Mouse (Mus musculus): ENCODE measurements around the gene Slc35e3. TPM values are rescaled to one million over a fixed set of nuclear protein-coding genes. Genes with fewer than 3 reads are reported as not detected.
"Not testable (repeated sequence)": the region's sequence is repeated elsewhere in the genome, so short reads cannot be mapped to it uniquely, and the experiment has no call there.

Gene Slc35e3
- total and polyA plus RNA-seq, 2 experiments from 2014 or later = 24.4 to 31.0 TPM

GRCm38 (mm10) chr10:117724804-117725361 lies 21.3 kb downstream of the Slc35e3 start:
- Histone ChIP-seq H3K9ac (replicated peaks; ENCODE audit: low read length, poor library complexity, severe bottlenecking) (no peak overlapping the region), H3K4me2 (ENCODE audit: low read depth, low read length, poor library complexity, severe bottlenecking) (no peak overlapping the region), H3K27ac (ENCODE audit: low read depth, low read length) (no peak overlapping the region), H3K9me3 (ENCODE audit: low read length) (no peaks in the 10 kb centered on the region), H3K36me3 (ENCODE audit: insufficient read depth, low read length) (no peaks in the 10 kb centered on the region), H3K27me3 (ENCODE audit: insufficient read depth, low read length) (no peaks in the 10 kb centered on the region), H3K4me3 (ENCODE audit: low read depth, low read length) (no peak overlapping the region), H3K4me1 (ENCODE audit: insufficient read depth, low read length) (no peaks in the 10 kb centered on the region)
- ATAC-seq (ENCODE audit: low FRiP score) (no peak), DNase-seq (ENCODE audit: low spot score) (no peak)
- WGBS = 92% methylated on average over 3 of the region's 3 CpGs
- no peak for TF ChIP-seq CTCF (IDR thresholded peaks at IDR 0.05)

GRCm38 (mm10) chr10:117724136-117724718 lies 21.9 kb downstream of the Slc35e3 start:
- H3K4me3 ChIP-seq (ENCODE audit: low read depth, low read length) = no peak overlapping the region
- no peak overlapping the region for H3K4me2 ChIP-seq (ENCODE audit: low read depth, low read length, poor library complexity, severe bottlenecking)
- no peak for DNase-seq (ENCODE audit: low spot score)
- no peaks in the 10 kb centered on the region for H3K9me3 ChIP-seq (ENCODE audit: low read length)
- no peaks in the 10 kb centered on the region for H3K27me3 ChIP-seq (ENCODE audit: insufficient read depth, low read length)
- WGBS = 84% methylated on average over 5 of the region's 5 CpGs
- H3K4me1 ChIP-seq (ENCODE audit: insufficient read depth, low read length) = no peaks in the 10 kb centered on the region
- no peak overlapping the region for H3K27ac ChIP-seq (ENCODE audit: low read depth, low read length)
- TF ChIP-seq CTCF (IDR thresholded peaks at IDR 0.05) = no peak
- no peak for ATAC-seq (ENCODE audit: low FRiP score)
- no peaks in the 10 kb centered on the region for H3K36me3 ChIP-seq (ENCODE audit: insufficient read depth, low read length)
- H3K9ac ChIP-seq (replicated peaks; ENCODE audit: low read length, poor library complexity, severe bottlenecking) = no peak overlapping the region

- Histone ChIP-seq H3K4me3 (ENCODE audit: low read depth, low read length) (no peak overlapping the region), H3K4me2 (ENCODE audit: low read depth, low read length, poor library complexity, severe bottlenecking) (no peak overlapping the region), H3K36me3 (ENCODE audit: insufficient read depth, low read length) (no peaks in the 10 kb centered on the region), H3K27ac (ENCODE audit: low read depth, low read length) (no peak overlapping the region), H3K9ac (replicated peaks; ENCODE audit: low read length, poor library complexity, severe bottlenecking) (no peak overlapping the region), H3K4me1 (ENCODE audit: insufficient read depth, low read length) (no peaks in the 10 kb centered on the region), H3K27me3 (ENCODE audit: insufficient read depth, low read length) (no peaks in the 10 kb centered on the region), H3K9me3 (ENCODE audit: low read length) (no peaks in the 10 kb centered on the region)
- no peak for TF ChIP-seq CTCF (IDR thresholded peaks at IDR 0.05)
- 68% methylated on average over 19 of the region's 19 CpGs for WGBS
- ATAC-seq (ENCODE audit: low FRiP score) = no peak
- DNase-seq (ENCODE audit: low spot score) = no peak
Measured at GRCm38 (mm10) chr10:117718161-117719119, 27.7 kb downstream of the Slc35e3 start.

GRCm38 (mm10) chr10:117717583-117717982 lies 28.6 kb downstream of the Slc35e3 start:
- no peak overlapping the region for H3K9ac ChIP-seq (replicated peaks; ENCODE audit: low read length, poor library complexity, severe bottlenecking)
- ATAC-seq (ENCODE audit: low FRiP score) (no peak), DNase-seq (ENCODE audit: low spot score) (no peak)
- H3K4me2 ChIP-seq (ENCODE audit: low read depth, low read length, poor library complexity, severe bottlenecking) = no peak overlapping the region
- no peaks in the 10 kb centered on the region for H3K9me3 ChIP-seq (ENCODE audit: low read length)
- WGBS = 19% methylated on average over 4 of the region's 4 CpGs
- TF ChIP-seq CTCF (IDR thresholded peaks at IDR 0.05) = no peak
- H3K27ac ChIP-seq (ENCODE audit: low read depth, low read length) = no peak overlapping the region
- no peaks in the 10 kb centered on the region for H3K4me1 ChIP-seq (ENCODE audit: insufficient read depth, low read length)
- H3K36me3 ChIP-seq (ENCODE audit: insufficient read depth, low read length) = no peaks in the 10 kb centered on the region
- no peak overlapping the region for H3K4me3 ChIP-seq (ENCODE audit: low read depth, low read length)
- no peaks in the 10 kb centered on the region for H3K27me3 ChIP-seq (ENCODE audit: insufficient read depth, low read length)

- no peak for TF ChIP-seq CTCF (IDR thresholded peaks at IDR 0.05)
- ATAC-seq (ENCODE audit: low FRiP score) (no peak), DNase-seq (ENCODE audit: low spot score) (no peak)
- Histone ChIP-seq H3K27ac (ENCODE audit: low read depth, low read length) (no peak overlapping the region), H3K4me2 (ENCODE audit: low read depth, low read length, poor library complexity, severe bottlenecking) (no peak overlapping the region), H3K36me3 (ENCODE audit: insufficient read depth, low read length) (no peaks in the 10 kb centered on the region), H3K4me1 (ENCODE audit: insufficient read depth, low read length) (no peaks in the 10 kb centered on the region), H3K9ac (replicated peaks; ENCODE audit: low read length, poor library complexity, severe bottlenecking) (no peak overlapping the region), H3K9me3 (ENCODE audit: low read length) (no peaks in the 10 kb centered on the region), H3K4me3 (ENCODE audit: low read depth, low read length) (no peak overlapping the region), H3K27me3 (ENCODE audit: insufficient read depth, low read length) (no peaks in the 10 kb centered on the region)
- 91% methylated on average over 3 of the region's 3 CpGs for WGBS
Measured at GRCm38 (mm10) chr10:117716686-117717085, 29.5 kb downstream of the Slc35e3 start.

GRCm38 (mm10) chr10:117715654-117716053 lies 30.5 kb downstream of the Slc35e3 start:
- not testable (repeated sequence) for H3K36me3 ChIP-seq (ENCODE audit: insufficient read depth, low read length); H3K9ac ChIP-seq (replicated peaks; ENCODE audit: low read length, poor library complexity, severe bottlenecking); H3K4me1 ChIP-seq (ENCODE audit: insufficient read depth, low read length); H3K27ac ChIP-seq (ENCODE audit: low read depth, low read length); H3K9me3 ChIP-seq (ENCODE audit: low read length); H3K4me3 ChIP-seq (ENCODE audit: low read depth, low read length); H3K4me2 ChIP-seq (ENCODE audit: low read depth, low read length, poor library complexity, severe bottlenecking); ATAC-seq (ENCODE audit: low FRiP score); H3K27me3 ChIP-seq (ENCODE audit: insufficient read depth, low read length); DNase-seq (ENCODE audit: low spot score)
- WGBS = 94% methylated on average over 1 of the region's 1 CpGs
